ENCODE assay signal across 25 mouse cellular contexts in genomic region chr19:17525558-17525957, GRCm38 (mm10).
"Had no signal": no experiment of that assay in that cellular context is flagged by ENCODE, and none has a peak within 500 bp of the region (broad histone marks: within the 10 kb centered on the region; RNA-seq: fewer than 3 reads in every experiment).

No protein-coding gene starts in this region.

- H3K4me3 ChIP-seq: gastrocnemius, adult 2 months; heart, adult 2 months; heart, embryonic 13.5 days; heart, embryonic 15.5 days; hindbrain, embryonic 13.5 days; hindbrain, embryonic 15.5 days; limb, embryonic 13.5 days; limb, embryonic 15.5 days; liver, embryonic 12.5 days had no signal

- H3K4me2 ChIP-seq: heart, embryonic 11.5 days; heart, embryonic 13.5 days; heart, embryonic 15.5 days; hindbrain, embryonic 13.5 days; hindbrain, embryonic 15.5 days; limb, embryonic 13.5 days; limb, embryonic 15.5 days; liver, embryonic 12.5 days had no signal

- H3K9me3 ChIP-seq: heart, embryonic 13.5 days; heart, embryonic 15.5 days; hindbrain, embryonic 13.5 days; hindbrain, embryonic 15.5 days; limb, embryonic 13.5 days; limb, embryonic 15.5 days; liver, embryonic 12.5 days had no signal

- H3K36me3 ChIP-seq: heart, embryonic 13.5 days; heart, embryonic 15.5 days; hindbrain, embryonic 13.5 days; hindbrain, embryonic 15.5 days; limb, embryonic 13.5 days; limb, embryonic 15.5 days; liver, embryonic 12.5 days had no signal

- DNase-seq: gastrocnemius, adult 2 months; gastrocnemius, postnatal 10 days; gastrocnemius, postnatal 25 days; heart, adult 11 months; heart, adult 2 months; heart, postnatal 14 days; heart, postnatal 36 days; kidney, adult 18-20 months; kidney, postnatal 14 days; kidney, postnatal 36 days; layer of hippocampus, adult 9-11 months; layer of hippocampus, postnatal 36 days; left cerebral cortex, postnatal 4 days; lung, adult 18-20 months had no signal

- H3K27me3 ChIP-seq: heart, embryonic 13.5 days; heart, embryonic 15.5 days; hindbrain, embryonic 13.5 days; hindbrain, embryonic 15.5 days; limb, embryonic 13.5 days; limb, embryonic 15.5 days; liver, embryonic 12.5 days had no signal

- H3K27ac ChIP-seq: gastrocnemius, adult 2 months; heart, adult 2 months; heart, embryonic 13.5 days; heart, embryonic 15.5 days; hindbrain, embryonic 13.5 days; hindbrain, embryonic 15.5 days; hindbrain, postnatal 0 days; limb, embryonic 13.5 days; limb, embryonic 15.5 days; liver, embryonic 12.5 days; liver, embryonic 14.5 days had no signal

- ATAC-seq: hindbrain, postnatal 0 days; intestine, embryonic 16.5 days; liver, embryonic 12.5 days had no signal

- H3K9ac ChIP-seq: heart, embryonic 13.5 days; heart, embryonic 15.5 days; hindbrain, embryonic 13.5 days; hindbrain, embryonic 15.5 days; limb, embryonic 13.5 days; limb, embryonic 15.5 days; liver, embryonic 12.5 days; liver, embryonic 14.5 days had no signal

- H3K4me1 ChIP-seq: heart, embryonic 13.5 days; heart, embryonic 15.5 days; hindbrain, embryonic 13.5 days; hindbrain, embryonic 15.5 days; limb, embryonic 13.5 days; limb, embryonic 15.5 days; liver, embryonic 12.5 days had no signal
